9 mouse cellular contexts compared by ENCODE assay signal in genomic region chr8:123105553-123106326, GRCm38 (mm10). TPM values are rescaled to one million over a fixed set of nuclear protein-coding genes. Genes with fewer than 3 reads are reported as not detected.
DNase-seq lines count a peak whose midpoint lies in the region; ATAC-seq and TF ChIP-seq lines count a peak whose summit lies in the region.
"Had no signal": no experiment of that assay in that cellular context is flagged by ENCODE, and none has a peak within 500 bp of the region (broad histone marks: within the 10 kb centered on the region; RNA-seq: fewer than 3 reads in every experiment).

No protein-coding gene starts in this region.

- H3K27me3 ChIP-seq in kidney, embryonic 15.5 days, result no peaks in the 10 kb centered on the region
- no peaks in the 10 kb centered on the region for H3K27me3 ChIP-seq in ES-Bruce4 (ENCODE audit: control insufficient read depth, insufficient read depth, low read length, poor library complexity, severe bottlenecking)
- H3K27me3 ChIP-seq: embryonic facial prominence, embryonic 12.5 days; neural tube, embryonic 12.5 days had no signal

- TF ChIP-seq EP300 in ES-Bruce4 (IDR thresholded peaks at IDR 0.05; ENCODE audit: insufficient read depth, low read depth, low read length), result no peak

- no peak for TF ChIP-seq POLR2A in ES-Bruce4 (IDR thresholded peaks at IDR 0.05; ENCODE audit: insufficient read depth, low read length)
- no peak for TF ChIP-seq POLR2A in brain, embryonic 14.5 days (IDR thresholded peaks at IDR 0.05; ENCODE audit: borderline replicate concordance, extremely low read depth, insufficient read depth, insufficient read length, poor library complexity, severe bottlenecking)

- H3K27ac ChIP-seq in kidney, embryonic 15.5 days, result no peak overlapping the region
- peak overlapping the region; percentile 42 for H3K27ac ChIP-seq in ES-Bruce4 (ENCODE audit: insufficient read depth, low read length)
- H3K27ac ChIP-seq: embryonic facial prominence, embryonic 12.5 days; neural tube, embryonic 12.5 days had no signal

- H3K9me3 ChIP-seq in kidney, embryonic 15.5 days (replicated peaks), result no peaks in the 10 kb centered on the region
- H3K9me3 ChIP-seq in ES-Bruce4 (replicated peaks; ENCODE audit: control insufficient read depth, insufficient read depth, low read length, poor library complexity, severe bottlenecking), result no peaks in the 10 kb centered on the region
- H3K9me3 ChIP-seq: embryonic facial prominence, embryonic 12.5 days; neural tube, embryonic 12.5 days had no signal

- peaks cover 26% of the 10 kb centered on the region for H3K36me3 ChIP-seq in kidney, embryonic 15.5 days
- H3K36me3 ChIP-seq in ES-Bruce4 (ENCODE audit: control insufficient read depth, insufficient read depth, low read length, poor library complexity, severe bottlenecking), result peaks cover 33% of the 10 kb centered on the region

- WGBS in kidney, embryonic 15.5 days, result 69% methylated on average over 5 of the region's 5 CpGs

- H3K4me2 ChIP-seq in kidney, embryonic 15.5 days, result no peak overlapping the region
- H3K4me2 ChIP-seq: embryonic facial prominence, embryonic 12.5 days; neural tube, embryonic 12.5 days had no signal

- peak; percentile 34 for DNase-seq in kidney, postnatal 14 days
- peak; percentile 72 for DNase-seq in brain, embryonic 14.5 days (ENCODE audit: low read depth)
- no peak for DNase-seq in thymus, adult 18-20 months
- no peak for DNase-seq in ovary, postnatal 10 days (ENCODE audit: low spot score)

- ATAC-seq in kidney, embryonic 15.5 days (replicated peaks; ENCODE audit: low FRiP score), result no peak
- ATAC-seq in megakaryocyte progenitor cell, adult 5-6 weeks (replicated peaks; ENCODE audit: poor library complexity), result peak; percentile 19; the same call in 1 of the 2 replicates

- no peak overlapping the region for H3K9ac ChIP-seq in kidney, embryonic 15.5 days
- no peak overlapping the region for H3K9ac ChIP-seq in ES-Bruce4 (ENCODE audit: low read depth, poor library complexity, severe bottlenecking)
- H3K9ac ChIP-seq: embryonic facial prominence, embryonic 12.5 days; neural tube, embryonic 12.5 days had no signal

- peaks cover 26% of the 10 kb centered on the region for H3K4me1 ChIP-seq in kidney, embryonic 15.5 days
- H3K4me1 ChIP-seq in ES-Bruce4 (ENCODE audit: control insufficient read depth, insufficient read depth, low read length), result no peaks in the 10 kb centered on the region

- TF ChIP-seq CTCF in ES-Bruce4 (IDR thresholded peaks at IDR 0.05; ENCODE audit: low read depth, low read length), result no peak
- TF ChIP-seq CTCF in brain, embryonic 14.5 days (IDR thresholded peaks at IDR 0.05; ENCODE audit: borderline replicate concordance, extremely low read depth, insufficient read depth, insufficient read length), result no peak

- no peak overlapping the region for H3K4me3 ChIP-seq in kidney, embryonic 15.5 days (replicated peaks)
- H3K4me3 ChIP-seq in ES-Bruce4 (ENCODE audit: low read depth, low read length), result no peak overlapping the region
- H3K4me3 ChIP-seq: embryonic facial prominence, embryonic 12.5 days; neural tube, embryonic 12.5 days had no signal

RNA-seq across cellular contexts. Expression of gene Rpl13, which starts 3.6 kb away (rescaled TPM):
- polyA plus RNA-seq in kidney, embryonic 15.5 days (2015; fragmentation: Nextera tagmentation; extraction: Ambion mirVana), result 1,386 and 1,404 TPM in 2 replicates
- polyA plus RNA-seq in ES-Bruce4 (2011; ENCODE audit: insufficient read depth, insufficient read length, low read depth, missing spikeins), result 2,572 and 2,592 TPM in 2 replicates
- 1,764 and 1,996 TPM in 2 replicates for polyA plus RNA-seq in brain, embryonic 14.5 days (2012; rRNA removed)
- 1,201 and 1,251 TPM in 2 replicates for total RNA-seq in megakaryocyte progenitor cell, adult 5-6 weeks (2015)
- total RNA-seq in megakaryocyte progenitor cell, adult 5-6 weeks (2017), result 3,072 and 3,507 TPM in 2 replicates

RNA-seq across cellular contexts. Expression of gene Cpne7, which starts 11.4 kb away (rescaled TPM):
- polyA plus RNA-seq in kidney, embryonic 15.5 days (2015; fragmentation: Nextera tagmentation; extraction: Ambion mirVana), result 0.63 and 1.0 TPM in 2 replicates
- 2.9 and 3.2 TPM in 2 replicates for polyA plus RNA-seq in ES-Bruce4 (2011; ENCODE audit: insufficient read depth, insufficient read length, low read depth, missing spikeins)
- polyA plus RNA-seq in brain, embryonic 14.5 days (2012; rRNA removed), result 5.8 and 8.5 TPM in 2 replicates
- not detected in 2 replicates for total RNA-seq in megakaryocyte progenitor cell, adult 5-6 weeks (2015)
- total RNA-seq in megakaryocyte progenitor cell, adult 5-6 weeks (2017), result not detected in 2 replicates

RNA-seq across cellular contexts. Expression of gene Spg7, which starts 43.0 kb away (rescaled TPM):
- polyA plus RNA-seq in kidney, embryonic 15.5 days (2015; fragmentation: Nextera tagmentation; extraction: Ambion mirVana), result 48.9 and 52.5 TPM in 2 replicates
- 79.3 and 99.6 TPM in 2 replicates for polyA plus RNA-seq in ES-Bruce4 (2011; ENCODE audit: insufficient read depth, insufficient read length, low read depth, missing spikeins)
- 96.1 and 112 TPM in 2 replicates for polyA plus RNA-seq in brain, embryonic 14.5 days (2012; rRNA removed)
- total RNA-seq in megakaryocyte progenitor cell, adult 5-6 weeks (2015), result 33.1 and 49.6 TPM in 2 replicates
- 61.1 and 74.1 TPM in 2 replicates for total RNA-seq in megakaryocyte progenitor cell, adult 5-6 weeks (2017)

RNA-seq across cellular contexts. Expression of gene Sult5a1, which starts 52.4 kb away (rescaled TPM):
- polyA plus RNA-seq in kidney, embryonic 15.5 days (2015; fragmentation: Nextera tagmentation; extraction: Ambion mirVana), result 9.5 and 12.7 TPM in 2 replicates
- polyA plus RNA-seq in ES-Bruce4 (2011; ENCODE audit: insufficient read depth, insufficient read length, low read depth, missing spikeins), result 2.2 and 2.9 TPM in 2 replicates
- polyA plus RNA-seq in brain, embryonic 14.5 days (2012; rRNA removed), result 1.8 and 3.5 TPM in 2 replicates
- total RNA-seq in megakaryocyte progenitor cell, adult 5-6 weeks (2015), result not detected in 2 replicates
- not detected in 2 replicates for total RNA-seq in megakaryocyte progenitor cell, adult 5-6 weeks (2017)

Comparison
In these comparisons a context has a peak if more than half of its experiments do, and no peak if none do; other contexts are left out.
1. DNase-seq: peak in kidney, postnatal 14 days (single experiment) and brain, embryonic 14.5 days (single experiment); none in thymus, adult 18-20 months (0 of 2) and ovary, postnatal 10 days (single experiment).